Mouse (Mus musculus): ENCODE data around the gene Rnasek.

The Rnasek gene

GRCm38 (mm10) chr11:70236717-70237116 is 2.9 kb downstream of the Rnasek start:
- peak; percentile 2 for DNase-seq (ENCODE audit: low spot score)

- no peak for DNase-seq (ENCODE audit: low spot score)
Measured at GRCm38 (mm10) chr11:70235254-70235900, 4.3 kb downstream of the Rnasek start.

GRCm38 (mm10) chr11:70234497-70234896 is 5.1 kb downstream of the Rnasek start:
- no peak for DNase-seq (ENCODE audit: low spot score)

DNA sequence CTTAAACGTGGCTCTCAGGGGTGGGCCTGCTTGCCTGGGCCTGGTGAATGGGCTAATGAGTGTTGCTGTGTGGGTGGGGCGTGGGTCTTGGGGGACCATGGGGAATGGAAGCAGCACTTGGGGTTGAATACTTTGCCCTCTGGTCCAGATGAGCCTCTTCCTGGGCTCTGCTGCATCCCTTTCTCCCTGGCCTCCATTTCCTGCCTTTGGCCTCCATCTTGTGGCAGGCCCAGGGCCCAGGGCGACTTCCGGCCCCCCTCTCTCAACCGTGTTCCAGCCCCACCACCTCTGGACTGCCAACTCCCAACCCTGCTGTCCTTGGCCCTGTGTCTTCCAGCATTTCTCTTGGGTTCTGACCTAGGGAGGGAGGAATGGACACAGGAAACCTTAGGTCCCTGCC is 5.6 kb downstream of the Rnasek start:
- DNase-seq (ENCODE audit: low spot score): no peak

DNA sequence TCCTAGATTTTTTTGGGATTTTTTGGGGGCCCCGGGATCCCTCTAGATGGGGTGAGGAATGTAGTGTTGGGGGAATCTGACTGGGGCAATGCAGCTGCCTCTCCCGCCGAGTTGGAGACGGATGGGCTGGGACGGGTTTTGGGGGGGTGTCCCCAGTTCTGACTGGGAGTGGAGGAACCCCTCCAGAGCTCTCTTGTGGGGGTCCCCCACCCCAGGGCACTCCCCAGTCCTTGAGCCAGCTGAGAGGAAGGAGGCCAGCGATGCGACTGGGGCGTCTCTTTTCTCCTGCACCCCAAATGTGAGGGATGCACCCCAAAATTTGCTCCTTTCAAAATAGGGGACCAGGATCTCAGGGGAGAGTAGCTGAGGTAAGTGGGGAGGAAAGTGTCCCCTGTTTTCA is 6.6 kb downstream of the Rnasek start:
- no peak for DNase-seq (ENCODE audit: low spot score)

DNA sequence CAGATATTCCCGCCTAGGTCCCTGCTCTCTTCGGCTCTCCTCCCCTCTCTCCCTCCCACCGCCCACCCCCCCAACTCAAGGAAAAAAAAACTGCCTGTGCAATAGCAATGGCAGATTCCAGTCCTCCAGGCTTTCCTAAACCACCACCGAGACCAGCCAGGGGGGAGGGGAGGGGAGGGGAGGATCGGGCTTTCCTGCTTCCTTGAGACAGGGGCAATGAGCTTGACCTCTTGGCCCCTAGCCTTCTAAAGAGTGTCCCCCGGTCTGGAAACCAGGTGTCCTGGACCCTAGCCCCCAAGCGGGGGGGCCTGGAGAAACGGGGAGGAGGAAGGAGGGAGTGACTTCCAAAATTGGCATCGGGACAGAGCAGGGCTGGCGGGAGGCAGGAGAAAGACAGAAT is 7.1 kb downstream of the Rnasek start:
- DNase-seq (ENCODE audit: low spot score): no peak

DNA sequence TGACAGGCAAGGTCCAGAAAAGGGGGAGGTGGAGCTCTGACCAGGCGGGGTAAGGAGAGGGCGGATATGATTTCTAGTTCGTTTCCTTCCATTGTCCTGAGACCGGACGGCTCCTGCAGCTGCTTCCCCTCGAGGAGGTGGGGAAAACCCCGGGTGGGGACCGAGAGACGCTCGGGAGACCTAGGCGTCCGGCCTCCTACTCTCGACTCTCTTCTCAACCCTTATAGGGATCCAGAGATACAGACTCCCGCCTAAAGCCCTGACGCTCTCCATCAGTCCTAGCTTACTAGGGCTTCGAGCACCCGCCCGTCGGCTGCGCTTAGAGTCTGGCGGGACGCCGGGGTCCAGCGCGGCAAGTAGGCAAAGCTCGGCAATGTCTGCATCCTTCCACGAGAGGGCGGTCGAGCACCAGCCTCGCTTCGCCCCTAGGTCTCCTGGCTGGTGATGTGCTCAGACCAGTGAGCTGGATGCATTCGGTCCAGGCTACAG is 9.4 kb downstream of the Rnasek start:
- no peak for DNase-seq (ENCODE audit: low spot score)

GRCm38 (mm10) chr11:70229260-70230010 is 10.2 kb downstream of the Rnasek start, which contains the start of gene Bcl6b:
Bcl6b (minus strand) TSS chr11:70229798.
- DNase-seq (ENCODE audit: low spot score): no peak

- DNase-seq (ENCODE audit: low spot score): no peak
Measured at GRCm38 (mm10) chr11:70228828-70229227, 10.8 kb downstream of the Rnasek start.

- DNase-seq (ENCODE audit: low spot score): no peak
Measured at GRCm38 (mm10) chr11:70227661-70228245, 11.9 kb downstream of the Rnasek start.

GRCm38 (mm10) chr11:70227126-70227525 is 12.5 kb downstream of the Rnasek start:
- no peak for DNase-seq (ENCODE audit: low spot score)

- DNase-seq (ENCODE audit: low spot score): no peak
Measured at GRCm38 (mm10) chr11:70226602-70226890, 13.1 kb downstream of the Rnasek start.

- no peak for DNase-seq (ENCODE audit: low spot score)
Measured at GRCm38 (mm10) chr11:70225798-70226601, 13.6 kb downstream of the Rnasek start.

DNA sequence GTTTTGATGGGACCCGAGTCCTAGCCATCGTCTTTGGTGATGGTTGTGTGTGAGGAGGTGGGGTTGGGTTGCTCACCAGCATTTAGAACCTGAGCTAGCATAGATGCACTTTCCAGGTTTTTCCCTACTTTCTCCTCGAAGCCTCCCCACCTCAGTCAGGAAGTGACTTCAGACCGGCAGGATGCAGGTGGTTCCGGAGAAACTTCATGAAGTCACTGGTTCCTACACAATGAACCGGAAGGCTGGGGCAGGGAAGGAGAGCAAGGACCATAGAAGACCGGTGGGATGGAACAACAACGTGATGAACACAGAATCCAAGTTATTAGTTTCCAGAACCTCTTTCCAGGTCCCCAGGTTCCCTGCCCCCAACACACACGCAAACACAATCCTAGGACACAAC is 15.9 kb downstream of the Rnasek start:
- no peak for DNase-seq (ENCODE audit: low spot score)

GRCm38 (mm10) chr11:70221603-70222500 is 17.8 kb downstream of the Rnasek start:
- DNase-seq (ENCODE audit: low spot score): no peak

DNA sequence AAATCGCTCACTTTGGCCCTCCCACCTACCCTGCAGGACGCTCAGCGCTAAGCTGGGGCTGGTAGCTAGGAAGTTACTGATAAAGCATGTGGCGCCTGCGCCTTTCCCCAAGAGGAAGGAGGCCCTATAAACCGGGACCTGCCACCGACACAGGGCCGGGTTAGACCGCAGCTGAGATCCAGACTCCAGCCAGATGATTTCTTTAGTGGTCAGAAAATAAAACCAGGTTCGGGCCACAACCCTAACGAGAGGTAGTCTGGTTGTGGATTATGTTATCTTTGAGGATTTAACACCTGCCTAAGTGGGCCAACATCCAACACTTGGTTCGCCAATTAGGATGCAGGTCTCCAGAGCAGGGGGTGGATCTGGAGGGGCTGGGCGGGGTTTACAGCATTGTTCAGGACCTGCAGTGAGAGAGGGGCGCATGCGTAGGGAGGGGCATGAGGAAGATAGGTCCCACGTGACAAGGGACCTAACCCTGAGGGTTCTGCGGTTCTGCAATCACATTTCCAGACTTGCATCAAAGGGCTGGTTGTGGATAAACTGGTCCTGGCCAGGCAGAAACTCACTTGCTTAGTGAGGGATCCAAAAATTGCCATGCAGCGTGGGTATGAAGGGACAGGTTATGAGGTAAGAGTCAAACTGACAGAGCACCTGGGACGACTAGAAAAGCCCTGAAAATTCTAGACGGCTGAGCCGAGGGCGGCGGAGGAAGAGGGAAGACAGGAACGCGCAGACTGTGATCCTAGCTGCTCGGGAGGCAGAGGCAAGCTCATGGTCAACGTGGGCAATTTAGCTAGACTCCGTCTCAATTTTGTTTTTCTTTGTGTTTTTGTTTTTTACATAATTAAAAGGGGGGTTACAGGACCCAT is 18.7 kb downstream of the Rnasek start, which contains the start of gene Slc16a13:
Gene Slc16a13, minus strand, starts transcription at position 334 of the 872 bp plus-strand sequence.
- peak; percentile 95 for DNase-seq (ENCODE audit: low spot score)

GRCm38 (mm10) chr11:70220323-70220722 is 19.3 kb downstream of the Rnasek start:
- no peak for DNase-seq (ENCODE audit: low spot score)

- DNase-seq (ENCODE audit: low spot score): no peak
Measured at GRCm38 (mm10) chr11:70219873-70220272, 19.8 kb downstream of the Rnasek start.

DNA sequence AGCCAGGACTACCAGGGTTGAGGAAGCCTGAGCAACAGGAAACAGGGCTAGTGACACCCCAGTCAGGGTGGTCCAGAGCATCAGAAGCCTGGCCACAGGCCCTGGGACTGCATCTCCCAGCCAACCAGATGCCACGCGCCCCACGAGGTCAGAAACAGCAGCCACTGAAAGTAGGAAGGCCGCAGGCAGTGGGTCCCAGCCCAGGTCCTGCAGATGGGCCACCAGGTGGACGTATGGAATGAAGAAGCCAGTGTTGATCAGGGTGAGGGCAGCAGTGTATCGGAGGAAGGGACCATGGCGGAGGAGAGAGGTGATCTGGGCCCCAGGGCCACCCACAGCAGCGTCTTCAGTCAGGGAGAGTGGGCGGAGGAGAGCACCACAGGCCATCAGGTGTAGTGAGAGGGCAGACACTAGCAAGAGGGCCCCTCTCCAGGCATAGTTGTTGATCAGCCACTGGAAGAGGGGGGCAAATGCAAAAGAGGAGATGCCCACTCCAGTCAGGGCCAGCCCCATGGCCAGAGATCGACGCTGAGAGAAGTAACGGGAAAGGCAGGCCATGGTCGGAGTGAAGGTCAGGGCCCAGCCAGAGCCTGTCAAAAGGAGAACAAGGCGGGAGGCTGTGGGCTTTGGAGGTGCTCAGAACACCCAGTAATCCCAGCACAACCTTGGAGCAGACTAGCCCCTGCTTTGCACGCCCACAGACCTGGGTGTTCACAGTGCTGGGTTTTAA is 20.7 kb downstream of the Rnasek start:
- no peak for DNase-seq (ENCODE audit: low spot score)

GRCm38 (mm10) chr11:70218039-70218438 is 21.6 kb downstream of the Rnasek start:
- no peak for DNase-seq (ENCODE audit: low spot score)
